Mouse (Mus musculus) gastrocnemius, adult 8-10 months (tissue): ENCODE measurements around the gene Mif. TPM values are rescaled to one million over a fixed set of nuclear protein-coding genes. Genes with fewer than 3 reads are reported as not detected.

ENCODE experiments used
- total RNA-seq, 4 experiments: library from RNA; stranded (reverse); gene quantifications; 2 replicates each; pipeline ENCODE4 v1.2.4; 2022

Gene Mif
- total RNA-seq, 4 experiments from 2014 or later, result 144 to 161 (median 157) TPM

Other genes with a start within 250 kb of the Mif start
- 1 to 10 TPM in 1 of 4 experiments, under 1 TPM in 3; 0.53 to 2.1 (median 0.78) TPM for gene Susd2, start 216.2 kb downstream of the Mif start, total RNA-seq
- gene Cabin1, start 95.9 kb downstream of the Mif start, total RNA-seq, result 1 to 10 TPM; 6.6 to 9.3 (median 7.4) TPM
- gene Ddt, start 86.8 kb downstream of the Mif start, total RNA-seq, result 10 to 100 TPM; 23.6 to 32.6 (median 29.5) TPM
- gene Gm20441, start 79.3 kb downstream of the Mif start, total RNA-seq, result not detected
- 1 to 10 TPM; 2.6 to 4.8 (median 3.1) TPM for gene Gstt3, start 78.8 kb downstream of the Mif start, total RNA-seq
- gene Gstt1, start 61.7 kb downstream of the Mif start, total RNA-seq, result 1 to 10 TPM; 4.6 to 8.3 (median 4.8) TPM
- gene Gstt4, start 37.7 kb downstream of the Mif start, total RNA-seq, result not detected
- 1 to 10 TPM; 2.7 to 6.5 (median 3.8) TPM for gene Gstt2, start 22.8 kb downstream of the Mif start, total RNA-seq
- 1 to 10 TPM in 1 of 4 experiments, not detected in 3; 1.1 TPM for gene Derl3, start 33.2 kb upstream of the Mif start, total RNA-seq
- 10 to 100 TPM; 11.0 to 16.7 (median 11.5) TPM for gene Smarcb1, start 61.4 kb upstream of the Mif start, total RNA-seq
- gene Chchd10, start 72.9 kb upstream of the Mif start, total RNA-seq, result 1,000 to 10,000 TPM; 1,130 to 1,571 (median 1,273) TPM
- 1 to 10 TPM in 3 of 4 experiments, under 1 TPM in 1; 0.77 to 2.3 (median 1.4) TPM for gene Mmp11, start 76.3 kb upstream of the Mif start, total RNA-seq
- not detected for gene Gm867, start 80.4 kb upstream of the Mif start, total RNA-seq
- gene Vpreb3, start 82.8 kb upstream of the Mif start, total RNA-seq, result not detected
- not detected for gene Gm5134, start 94.3 kb upstream of the Mif start, total RNA-seq
- 10 to 100 TPM in 1 of 4 experiments, 1 to 10 TPM in 3; 7.9 to 11.0 (median 9.2) TPM for gene Zfp280b, start 172.4 kb upstream of the Mif start, total RNA-seq